Mouse (Mus musculus) neural tube, embryonic 14.5 days (tissue): ENCODE data around the gene Dnlz. TPM values are rescaled to one million over a fixed set of nuclear protein-coding genes. Genes with fewer than 3 reads are reported as not detected.
A peak's percentile ranks its signal among the peaks of the same experiment; 100 is the strongest.

ENCODE experiments used
- ATAC-seq: fragments of 200-750 bp; cut with Nextera tagmentation; 2 replicates; pipeline ENCODE4 v1.8.0; 2017; ENCODE audit warnings: low read depth, mild to moderate bottlenecking, moderate TSS enrichment, moderate library complexity
- H3K27ac ChIP-seq: fragments of 300-500 bp; sonication (generic); 2 replicates; pipeline ENCODE4 v1.5.1; 2014; ENCODE audit warnings: low read depth, mild to moderate bottlenecking, control low read depth, low read length, moderate library complexity, mixed read lengths
- H3K27me3 ChIP-seq: fragments of 300-500 bp; sonication (generic); 2 replicates; pipeline ENCODE4 v1.6.1; 2014; ENCODE audit warnings: low read length; ENCODE audit not compliant: control insufficient read depth, insufficient read depth
- H3K36me3 ChIP-seq: fragments of 300-500 bp; sonication (generic); 2 replicates; pipeline ENCODE4 v1.6.1; 2014; ENCODE audit warnings: low read length, mixed read lengths; ENCODE audit not compliant: control insufficient read depth, insufficient read depth
- H3K4me1 ChIP-seq: fragments of 300-500 bp; sonication (generic); 2 replicates; pipeline ENCODE4 v1.6.1; 2014; ENCODE audit warnings: low read length; ENCODE audit not compliant: control insufficient read depth, insufficient read depth
- H3K4me2 ChIP-seq: fragments of 300-500 bp; sonication (generic); 2 replicates; pipeline ENCODE4 v1.6.1; 2014; ENCODE audit warnings: mild to moderate bottlenecking, low read depth, low read length, control low read depth
- H3K4me3 ChIP-seq: fragments of 300-500 bp; sonication (generic); 2 replicates; pipeline ENCODE4 v1.5.1; 2014; ENCODE audit warnings: low read depth, low read length, control low read depth, mixed read lengths
- H3K9ac ChIP-seq: fragments of 300-500 bp; sonication (generic); replicated peaks from 2 replicates; pipeline ENCODE4 v1.6.1; 2014; ENCODE audit warnings: low read depth, mild to moderate bottlenecking, control low read depth, low read length, mixed read lengths
- H3K9me3 ChIP-seq: fragments of 300-500 bp; sonication (generic); 2 replicates; pipeline ENCODE4 v1.6.1; 2016; ENCODE audit warnings: low read length; ENCODE audit not compliant: control insufficient read depth
- WGBS: fragments of 180-500 bp; shearing (Covaris S2); extraction: QIAGEN DNeasy Blood & Tissue Kit; methylation state at CpG from one replicate; pipeline ENCODE4 v1.1.7; 2014; 5-methylcytosine and 5-hydroxymethylcytosine counted together
- polyA plus RNA-seq: library from polyadenylated mRNA; unstranded; fragments of >200 nt; fragmentation: Nextera tagmentation; extraction: Ambion mirVana; gene quantifications from 2 replicates; pipeline ENCODE4 v1.2.1, GENCODE M21; 2014

Dnlz gene
- polyA plus RNA-seq, 1 experiment from 2014 or later, result 26.6 TPM

DNA sequence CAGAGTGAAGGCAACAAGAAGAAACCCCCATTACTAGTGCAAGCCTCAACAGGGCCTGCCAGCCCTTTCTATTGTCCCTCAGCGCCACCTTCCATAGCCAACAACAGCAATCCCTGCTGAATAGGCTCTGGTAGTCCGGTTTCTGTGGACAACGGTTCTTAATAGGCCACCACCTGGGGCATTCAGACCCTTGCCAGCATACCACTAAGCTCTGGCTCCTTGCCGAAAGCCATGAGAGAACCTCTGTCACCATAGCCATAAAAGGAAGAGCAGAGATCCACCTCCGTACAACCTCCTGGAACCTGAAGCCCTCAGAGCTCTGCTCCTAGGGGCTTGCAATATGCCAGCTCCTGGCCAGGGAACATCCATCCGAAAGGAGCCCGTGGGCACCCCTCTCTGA, 52.6 kb downstream of the Dnlz start:
- no peak overlapping the region for H3K4me2 ChIP-seq
- H3K9ac ChIP-seq, result 0 out of 2 replicates have a peak overlapping the region, but pooled peaks have one; percentile 1
- H3K36me3 ChIP-seq, result no peaks in the 10 kb centered on the region
- peaks cover 32% of the 10 kb centered on the region for H3K4me1 ChIP-seq
- H3K9me3 ChIP-seq, result no peaks in the 10 kb centered on the region
- no peaks in the 10 kb centered on the region for H3K27me3 ChIP-seq
- peak overlapping the region; percentile 65 for H3K27ac ChIP-seq
- ATAC-seq, result no peak
- 33% methylated on average over 7 of the region's 7 CpGs for WGBS
- no peak overlapping the region for H3K4me3 ChIP-seq

DNA sequence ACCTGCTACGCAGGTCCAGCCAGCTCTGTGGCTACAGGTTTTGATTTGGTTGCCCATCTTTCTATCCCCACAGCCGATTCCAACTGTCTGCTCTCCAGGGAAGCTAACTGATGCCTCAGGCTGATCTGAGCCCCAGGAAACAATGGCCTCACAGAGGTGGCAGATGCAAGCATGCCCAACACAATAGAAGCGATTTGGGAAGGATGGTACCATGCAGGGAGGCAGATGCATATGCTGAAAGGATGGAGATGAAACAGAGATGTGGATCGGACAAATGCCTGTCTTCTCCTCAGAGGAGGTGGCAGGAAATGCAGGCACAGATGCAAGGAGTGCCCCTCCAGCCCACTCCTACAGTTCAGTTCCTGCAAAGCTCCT, 53.1 kb downstream of the Dnlz start:
- ATAC-seq, result peak; percentile 50
- no peaks in the 10 kb centered on the region for H3K27me3 ChIP-seq

DNA sequence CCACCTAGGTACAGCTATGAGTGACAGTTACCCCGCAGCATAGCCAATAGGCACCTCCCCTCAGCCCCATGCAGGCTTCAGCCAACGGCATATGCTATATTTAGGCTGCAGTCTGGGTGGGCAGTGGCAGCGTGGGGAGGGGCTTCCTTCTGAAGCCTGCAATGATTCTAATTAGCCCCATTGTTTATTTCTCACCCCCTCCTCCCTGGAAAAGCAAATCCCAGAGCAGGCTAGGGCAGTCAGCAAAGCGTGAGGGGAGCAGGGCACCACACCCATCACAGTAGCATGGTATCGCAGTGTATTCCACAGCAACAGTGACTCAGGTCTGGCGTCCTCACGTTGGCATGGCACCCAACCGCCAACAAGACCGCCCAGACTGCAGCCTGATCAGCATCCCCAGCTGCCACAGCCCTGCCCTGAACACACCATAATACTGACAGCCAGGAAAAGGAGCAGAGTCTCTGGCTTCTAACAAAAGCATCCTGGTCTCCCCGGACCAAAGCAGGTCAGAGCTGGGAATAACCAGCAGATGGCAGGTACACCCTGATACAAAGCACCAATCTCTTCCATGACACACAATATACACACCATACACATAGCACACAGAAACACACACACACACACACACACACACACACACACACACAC, 53.6 kb downstream of the Dnlz start:
- H3K27me3 ChIP-seq, result no peaks in the 10 kb centered on the region
- 1% methylated on average over 10 of the region's 10 CpGs for WGBS
- no peaks in the 10 kb centered on the region for H3K36me3 ChIP-seq
- H3K9me3 ChIP-seq, result no peaks in the 10 kb centered on the region
- H3K27ac ChIP-seq, result peak overlapping the region; percentile 65
- H3K4me2 ChIP-seq, result peak overlapping the region; percentile 0; the same call in 1 of the 2 replicates
- no peak overlapping the region for H3K4me3 ChIP-seq
- peak; percentile 76 for ATAC-seq
- H3K9ac ChIP-seq, result peak overlapping the region; percentile 1; the same call in 1 of the 2 replicates
- peaks cover 32% of the 10 kb centered on the region for H3K4me1 ChIP-seq

More for the DNA sequence above, 53.1 kb downstream of the Dnlz start:
- Histone ChIP-seq H3K27ac (peak overlapping the region; percentile 65), H3K9me3 (no peaks in the 10 kb centered on the region), H3K4me2 (peak overlapping the region; percentile 0; the same call in 1 of the 2 replicates), H3K9ac (peak overlapping the region; percentile 1; the same call in 1 of the 2 replicates), H3K4me1 (peaks cover 32% of the 10 kb centered on the region), H3K4me3 (no peak overlapping the region), H3K36me3 (no peaks in the 10 kb centered on the region)
- WGBS, result 9% methylated on average over 4 of the region's 4 CpGs

Other genes starting within 250 kb of the Dnlz start
- gene Nacc2, start 228.9 kb downstream of the Dnlz start, polyA plus RNA-seq, result 14.5 and 18.3 TPM in 2 replicates
- gene Lhx3, start 143.8 kb downstream of the Dnlz start, polyA plus RNA-seq, result 9.1 and 10.1 TPM in 2 replicates
- 16.1 and 17.3 TPM in 2 replicates for gene Qsox2, start 114.6 kb downstream of the Dnlz start, polyA plus RNA-seq
- gene Ccdc187, start 57.6 kb downstream of the Dnlz start, polyA plus RNA-seq, result 0.08 TPM in 1 of 2 replicates, not detected in the other
- 92.0 and 94.8 TPM in 2 replicates for gene Gpsm1, start 36.6 kb downstream of the Dnlz start, polyA plus RNA-seq
- gene Card9, start 8.8 kb upstream of the Dnlz start, polyA plus RNA-seq, result 1.5 and 1.7 TPM in 2 replicates
- 30.9 and 32.4 TPM in 2 replicates for gene Snapc4, start 28.5 kb upstream of the Dnlz start, polyA plus RNA-seq
- 147 and 152 TPM in 2 replicates for gene Entr1, start 37.2 kb upstream of the Dnlz start, polyA plus RNA-seq
- gene Pmpca, start 37.2 kb upstream of the Dnlz start, polyA plus RNA-seq, result 76.4 and 92.1 TPM in 2 replicates
- 21.3 and 24.4 TPM in 2 replicates for gene Inpp5e, start 57.1 kb upstream of the Dnlz start, polyA plus RNA-seq
- 27.2 and 35.2 TPM in 2 replicates for gene Sec16a, start 93.1 kb upstream of the Dnlz start, polyA plus RNA-seq
- 20.8 and 26.6 TPM in 2 replicates for gene Notch1, start 164.6 kb upstream of the Dnlz start, polyA plus RNA-seq
- 37.4 and 64.3 TPM in 2 replicates for gene Egfl7, start 227.9 kb upstream of the Dnlz start, polyA plus RNA-seq
- not detected in 2 replicates for gene Gm20532, start 234.5 kb upstream of the Dnlz start, polyA plus RNA-seq